Mouse (Mus musculus) forelimb bud, embryonic 11.5 days (tissue): ENCODE results near the gene Klc1.
"Not testable (repeated sequence)": the region's sequence is repeated elsewhere in the genome, so short reads cannot be mapped to it uniquely, and the experiment has no call there.

ENCODE experiments used
- DNase-seq: peaks from one replicate; pipeline ENCODE4 v3.0.0-alpha.2; 2012; ENCODE audit warnings: low read depth, low spot score

Klc1 gene

GRCm38 (mm10) chr12:111758381-111759175 lies at the start of gene Klc1:
Gene Klc1, plus strand, starts transcription at chr12:111758849.
- peak; percentile 50 for DNase-seq

GRCm38 (mm10) chr12:111710091-111710490 lies 48.6 kb upstream of the Klc1 start:
- no peak for DNase-seq

GRCm38 (mm10) chr12:111712476-111712875 lies 46.2 kb upstream of the Klc1 start:
- no peak for DNase-seq

- peak; percentile 88 for DNase-seq
These were observed 45.5 kb upstream of the Klc1 start, which contains the start of the genes Bag5 and Apopt1 for GRCm38 (mm10) chr12:111713004-111713651. Gene Bag5, minus strand, starts transcription at chr12:111713257. Gene Apopt1, plus strand, starts transcription at chr12:111713261.

GRCm38 (mm10) chr12:111713880-111714279 lies 44.8 kb upstream of the Klc1 start:
- DNase-seq, result not testable (repeated sequence)

- DNase-seq, result no peak
These were observed 42.1 kb upstream of the Klc1 start for GRCm38 (mm10) chr12:111716505-111716904.

GRCm38 (mm10) chr12:111718656-111719055 lies 40.0 kb upstream of the Klc1 start:
- no peak for DNase-seq

GRCm38 (mm10) chr12:111720222-111720621 lies 38.4 kb upstream of the Klc1 start:
- DNase-seq, result no peak

- no peak for DNase-seq
These were observed 36.0 kb upstream of the Klc1 start for GRCm38 (mm10) chr12:111722654-111723053.

- no peak for DNase-seq
These were observed 33.9 kb upstream of the Klc1 start for GRCm38 (mm10) chr12:111724638-111725337.

GRCm38 (mm10) chr12:111725338-111726121 lies 33.1 kb upstream of the Klc1 start:
- DNase-seq, result no peak

GRCm38 (mm10) chr12:111726122-111726463 lies 32.6 kb upstream of the Klc1 start:
- DNase-seq, result no peak

- DNase-seq, result no peak
These were observed 30.7 kb upstream of the Klc1 start for GRCm38 (mm10) chr12:111727956-111728355.

- DNase-seq, result peak; percentile 83
These were observed 26.5 kb upstream of the Klc1 start for GRCm38 (mm10) chr12:111731822-111732807.

GRCm38 (mm10) chr12:111732921-111733320 lies 25.7 kb upstream of the Klc1 start:
- DNase-seq, result no peak

GRCm38 (mm10) chr12:111734912-111735311 lies 23.7 kb upstream of the Klc1 start:
- DNase-seq, result no peak

GRCm38 (mm10) chr12:111736676-111737075 lies 22.0 kb upstream of the Klc1 start:
- DNase-seq, result not testable (repeated sequence)

GRCm38 (mm10) chr12:111737370-111737769 lies 21.3 kb upstream of the Klc1 start:
- no peak for DNase-seq

GRCm38 (mm10) chr12:111738754-111739153 lies 19.9 kb upstream of the Klc1 start:
- DNase-seq, result no peak

- no peak for DNase-seq
These were observed 17.3 kb upstream of the Klc1 start for GRCm38 (mm10) chr12:111741338-111741737.
